Mouse (Mus musculus) heart, postnatal 0 days (tissue): ENCODE measurements at regions not wholly inside any gene's neighbourhood (a gene's known extent, or its start where the extent isn't known, plus 50 kb on each side); places are given as distances from the start of the nearest gene placed in this dataset.

Experiments
- CTCF ChIP-seq: IDR thresholded peaks from 2 replicates; pipeline ENCODE4 v1.5.1; 2016; ENCODE audit warnings: antibody characterized with exemption, control low read depth, low read depth
- EP300 ChIP-seq: IDR thresholded peaks from 2 replicates; pipeline ENCODE4 v1.6.1; 2016; ENCODE audit warnings: antibody characterized with exemption, low read depth

- TF ChIP-seq CTCF, result no peak
- TF ChIP-seq EP300, result no peak
These were observed 675.7 kb upstream of the Auts2 start for GRCm38 (mm10) chr5:133218801-133219200.
